Mouse (Mus musculus) thymus, postnatal 36 days (tissue): Measurements from ENCODE around the gene Manea.
"Not testable (repeated sequence)": the region's sequence is repeated elsewhere in the genome, so short reads cannot be mapped to it uniquely, and the experiment has no call there.

Experiments
- DNase-seq, 2 experiments: peaks; one replicate each; pipeline ENCODE4 v3.0.0; 2022; ENCODE audit warnings: mixed read lengths in 2 of 2

The Manea gene

DNA sequence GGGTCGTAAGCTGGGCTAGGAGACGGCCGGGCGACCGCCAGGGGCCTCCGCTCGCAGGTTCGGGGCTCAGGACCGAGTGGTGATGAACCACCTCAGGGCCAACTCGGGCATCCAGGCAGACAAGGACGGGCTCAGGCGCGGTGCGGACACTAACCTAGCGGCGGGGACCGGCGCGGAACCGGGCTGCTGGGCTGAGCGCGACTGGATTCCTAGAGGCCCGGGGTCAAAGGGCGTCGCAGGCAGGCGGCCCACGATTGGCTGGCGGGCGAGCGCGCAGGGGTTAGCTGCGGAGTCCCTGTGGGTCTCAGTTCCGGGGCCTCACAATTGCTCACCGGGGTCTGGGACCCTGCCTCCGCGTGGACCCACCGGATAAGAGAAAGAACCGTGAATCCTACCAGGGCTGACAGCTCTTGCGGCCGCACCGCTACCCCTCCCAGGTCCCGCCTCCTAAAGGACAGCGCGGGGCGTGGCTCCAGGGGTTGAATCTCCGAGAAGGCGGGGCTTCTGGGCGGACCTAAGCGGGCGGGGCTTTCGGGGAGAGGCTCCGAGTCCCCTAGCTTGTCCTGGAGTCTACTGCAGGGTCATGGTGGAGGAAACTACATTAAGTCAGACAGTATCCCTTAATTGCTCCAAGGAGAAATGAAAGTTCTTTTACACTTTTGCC is at the start of gene Manea:
Gene Manea (minus strand): TSS at position 449 of the 664 bp plus-strand sequence.
- peak; percentile 94 to 95 for DNase-seq

DNA sequence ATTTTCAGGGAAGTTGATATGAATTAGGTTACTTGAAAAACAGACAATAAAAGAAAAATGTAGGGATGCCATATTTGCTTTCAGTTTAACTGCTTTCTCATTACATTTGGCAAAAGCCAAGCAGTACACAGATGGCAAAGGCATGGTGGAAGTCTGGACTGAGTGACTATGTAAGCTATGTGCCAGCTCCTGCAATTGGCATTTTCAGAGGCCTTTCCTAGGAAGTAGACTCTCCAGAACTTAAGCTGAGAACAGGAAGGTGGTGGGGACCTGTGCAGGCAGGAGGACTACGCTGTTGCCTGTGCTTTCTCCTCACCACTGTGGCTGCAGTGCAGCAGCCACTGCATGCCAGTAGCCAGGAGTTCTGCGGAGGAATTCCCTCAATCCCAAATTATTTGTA is 7.9 kb upstream of the Manea start:
- no peak for DNase-seq

DNA sequence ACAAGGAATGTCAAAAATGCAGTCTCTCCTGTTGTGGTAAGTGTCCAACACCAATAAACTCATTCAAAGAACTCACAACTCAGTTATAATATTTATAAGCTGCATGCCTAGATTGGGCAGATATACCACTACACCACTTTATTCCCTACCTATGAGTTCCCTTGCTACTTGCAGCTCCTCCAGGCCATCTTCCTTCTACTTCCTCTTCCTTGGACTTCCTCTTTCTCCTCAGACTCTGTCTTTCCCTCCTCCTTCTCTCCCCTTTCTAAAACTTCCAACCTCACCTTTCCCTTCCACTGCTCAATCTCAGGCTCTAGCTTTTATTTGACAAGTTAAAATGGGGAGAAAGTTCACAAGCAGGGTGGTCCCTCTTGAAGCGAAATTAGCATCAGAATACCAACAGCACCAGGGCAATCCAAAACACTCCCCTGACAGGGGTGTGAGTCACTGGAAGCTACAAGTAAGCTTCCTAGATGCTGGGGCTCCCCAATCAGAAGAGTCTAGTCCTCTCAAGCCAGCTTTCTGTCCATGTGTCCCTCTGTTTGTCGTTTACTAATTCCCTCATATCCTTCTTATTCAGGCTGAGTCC is 7.0 kb upstream of the Manea start:
- no peak for DNase-seq

DNA sequence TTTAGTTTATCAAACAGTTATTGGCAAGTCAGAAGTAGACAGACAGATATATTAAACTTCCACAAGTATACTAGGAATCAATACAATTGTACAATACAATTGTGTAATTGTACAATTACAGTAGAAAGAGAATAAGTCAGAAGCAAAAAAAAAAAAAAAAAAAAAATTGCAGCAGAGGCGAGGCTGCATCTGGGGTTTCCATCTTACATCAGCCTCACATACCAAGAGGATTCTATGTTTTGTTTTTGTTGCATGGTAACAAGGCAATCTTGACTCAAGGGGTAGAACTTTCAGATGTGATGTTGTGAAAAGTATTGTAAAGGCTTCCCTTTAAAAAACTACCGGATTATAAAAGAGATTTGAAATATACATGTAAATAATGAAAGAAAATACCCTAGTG is 548 bp upstream of the Manea start:
- no peak for DNase-seq

DNA sequence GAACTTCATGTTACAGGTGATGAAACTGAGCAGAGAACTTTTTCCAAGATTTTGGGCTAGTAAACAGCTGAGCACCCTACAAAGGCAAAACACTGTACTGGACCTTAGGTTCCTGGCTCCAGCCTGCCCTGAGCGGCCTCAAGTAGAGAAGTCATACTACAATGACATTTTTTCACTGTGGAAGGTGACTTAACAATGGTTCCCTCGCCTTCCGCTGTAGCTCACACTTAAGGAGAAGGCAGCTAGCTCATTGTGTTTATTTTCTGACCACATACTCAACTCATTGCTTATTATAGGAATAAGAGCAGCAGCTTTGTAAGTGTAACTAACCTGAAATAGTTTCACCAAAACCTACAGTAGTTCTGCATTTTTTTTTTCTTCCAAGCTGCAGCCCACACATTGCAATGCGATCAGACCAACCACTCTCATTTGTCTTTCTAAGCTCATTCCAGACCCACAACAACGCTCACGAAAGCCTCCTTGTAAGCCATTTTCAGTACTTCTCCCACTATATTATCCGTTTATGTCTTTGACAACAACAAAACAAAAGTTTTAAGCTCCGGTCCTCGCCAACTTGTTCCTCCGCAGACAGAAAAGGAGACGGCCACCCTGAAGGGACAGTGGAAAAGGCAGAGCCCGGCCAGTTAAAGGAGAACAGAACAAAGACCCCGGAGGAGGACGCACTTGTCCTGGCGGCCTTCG is 799 bp downstream of the Manea start:
- no peak for DNase-seq

DNA sequence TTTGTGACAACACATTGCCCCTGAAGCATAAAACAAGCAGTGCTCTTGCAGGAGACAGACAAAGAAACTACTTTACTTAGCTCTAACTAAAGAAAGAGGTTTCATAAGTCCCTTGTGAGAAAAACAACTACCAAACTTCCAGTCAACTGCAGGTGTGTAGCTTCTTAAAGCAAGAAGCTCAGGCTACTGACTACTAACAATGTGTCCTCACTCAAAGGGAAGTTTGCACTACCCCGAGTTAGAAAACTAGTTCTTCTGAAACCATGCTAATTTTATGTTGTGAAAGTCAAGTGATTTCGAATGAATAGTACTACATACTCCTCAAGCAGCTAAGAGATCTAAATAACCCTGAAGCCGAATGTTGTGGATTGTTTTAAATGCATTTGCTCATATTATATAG is 1.6 kb downstream of the Manea start:
- no peak for DNase-seq

DNA sequence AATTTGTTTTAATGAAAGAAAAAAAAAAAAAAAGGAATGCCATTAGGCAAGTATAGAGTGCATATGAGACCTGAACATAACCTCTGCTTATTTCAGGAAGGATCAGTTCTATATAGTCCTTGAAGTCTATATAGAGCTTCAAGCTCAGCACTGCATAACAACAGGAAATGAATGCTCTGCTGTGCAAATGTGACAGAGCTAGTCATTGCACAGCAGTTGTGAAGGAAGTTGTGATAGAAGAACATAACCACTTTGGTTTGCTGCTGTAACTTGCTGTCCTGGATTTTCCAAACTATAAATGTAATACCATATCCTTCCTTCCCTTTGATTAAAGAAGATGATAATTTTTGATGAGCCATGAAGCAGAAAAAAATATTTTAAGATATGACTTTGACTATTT is 4.3 kb downstream of the Manea start:
- DNase-seq: no peak

DNA sequence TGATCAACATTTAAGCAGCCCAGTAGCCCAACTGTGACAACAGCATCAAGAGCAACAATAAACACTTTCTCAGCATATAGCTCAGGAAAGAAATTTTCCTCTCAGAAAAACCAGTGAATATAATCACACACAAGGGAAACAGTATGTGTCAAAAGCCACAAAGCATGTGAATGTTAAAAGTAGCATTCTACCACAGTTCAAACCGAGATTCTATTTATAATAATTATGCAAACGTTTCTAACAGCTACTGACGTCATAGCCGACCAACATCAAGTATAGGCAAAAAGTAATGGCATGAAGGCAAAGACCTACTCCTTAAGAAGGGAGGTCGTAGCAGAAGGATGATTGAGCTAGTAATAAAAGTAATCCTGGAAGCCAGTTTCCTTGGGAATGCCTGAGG is 8.1 kb downstream of the Manea start:
- no peak for DNase-seq

DNA sequence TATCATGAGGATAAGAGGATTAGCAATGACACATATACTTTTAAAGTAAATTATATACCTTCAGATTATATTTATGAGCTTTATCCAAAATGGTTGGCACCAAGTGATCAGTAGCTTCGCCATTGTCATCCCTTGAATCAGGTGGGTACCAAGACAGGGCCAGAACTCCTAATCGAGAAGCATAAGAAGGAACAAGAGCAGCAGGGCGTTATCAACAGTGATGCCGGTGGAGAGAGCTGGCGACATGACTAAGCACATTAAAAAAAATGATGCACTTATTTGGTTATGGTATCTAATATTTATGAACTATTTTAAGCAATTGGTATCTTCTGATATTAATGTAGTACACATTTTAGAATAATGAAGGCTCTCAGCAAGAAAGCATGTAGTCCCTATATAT is 10.1 kb downstream of the Manea start:
- no peak for DNase-seq

DNA sequence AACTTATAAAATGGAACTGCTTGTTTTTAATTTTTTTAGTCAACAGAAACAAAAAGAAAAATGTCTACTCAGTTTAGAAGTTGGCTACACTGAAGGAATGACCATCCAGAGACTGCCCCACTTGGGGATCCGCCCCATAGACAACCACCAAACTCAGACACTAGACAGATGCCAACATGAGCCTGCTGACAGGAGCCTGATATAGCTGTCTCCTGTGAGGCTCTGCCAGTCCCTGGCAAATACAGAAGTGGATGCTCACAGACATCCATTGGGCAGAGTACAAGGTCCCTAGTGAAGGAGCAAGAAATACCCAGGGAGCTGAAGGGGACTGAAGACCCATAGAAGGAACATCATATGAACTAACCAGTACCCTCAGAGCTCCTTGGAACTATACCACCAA is 42.0 kb downstream of the Manea start:
- not testable (repeated sequence) for DNase-seq

DNA sequence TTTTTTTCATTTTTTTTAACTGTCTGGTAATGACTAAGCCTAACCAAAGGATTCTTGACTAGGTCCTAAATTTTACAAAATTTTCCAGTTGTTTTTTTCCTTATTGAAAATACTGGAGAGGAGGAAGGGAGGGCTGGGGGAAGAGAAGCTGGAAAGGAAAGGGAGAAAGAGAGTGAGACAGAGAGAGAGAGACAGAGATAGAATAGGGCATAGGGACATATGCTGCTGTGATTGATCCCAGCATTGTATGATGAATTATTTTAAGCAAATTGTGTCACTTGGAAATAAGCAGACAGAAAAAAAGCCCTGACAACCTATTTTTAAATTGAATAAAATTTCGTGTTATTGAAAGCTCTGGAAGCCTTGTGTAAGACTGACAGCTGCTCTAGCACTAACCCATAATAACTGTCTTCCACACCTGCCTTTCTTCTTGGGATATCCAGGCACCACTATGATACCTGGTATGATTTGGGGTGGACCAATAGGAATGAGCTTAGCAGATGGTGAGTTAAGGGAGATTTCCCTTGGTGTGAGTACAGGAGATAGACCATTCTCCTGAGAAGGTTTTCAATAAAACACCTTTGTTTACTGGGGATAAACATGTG is 69.5 kb downstream of the Manea start:
- no peak for DNase-seq

DNA sequence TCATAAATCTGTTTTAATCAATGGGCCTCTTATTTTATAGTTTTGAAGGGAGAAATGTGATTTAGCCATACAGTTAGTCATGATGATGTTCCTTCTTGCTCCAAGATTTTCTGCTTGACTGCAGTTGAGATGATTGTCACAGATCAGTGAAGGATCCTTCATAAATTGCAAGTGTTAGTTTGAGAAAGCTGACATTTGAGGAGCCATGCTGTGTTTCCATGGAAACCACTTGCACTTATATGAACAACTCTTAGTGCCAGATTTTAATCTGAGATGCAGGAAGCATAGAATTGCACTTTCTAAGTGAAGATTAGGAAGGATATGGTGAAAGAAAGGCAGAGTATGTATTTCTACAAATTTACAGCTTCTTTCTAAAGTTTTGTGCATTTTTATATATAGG is 70.4 kb downstream of the Manea start:
- no peak for DNase-seq

DNA sequence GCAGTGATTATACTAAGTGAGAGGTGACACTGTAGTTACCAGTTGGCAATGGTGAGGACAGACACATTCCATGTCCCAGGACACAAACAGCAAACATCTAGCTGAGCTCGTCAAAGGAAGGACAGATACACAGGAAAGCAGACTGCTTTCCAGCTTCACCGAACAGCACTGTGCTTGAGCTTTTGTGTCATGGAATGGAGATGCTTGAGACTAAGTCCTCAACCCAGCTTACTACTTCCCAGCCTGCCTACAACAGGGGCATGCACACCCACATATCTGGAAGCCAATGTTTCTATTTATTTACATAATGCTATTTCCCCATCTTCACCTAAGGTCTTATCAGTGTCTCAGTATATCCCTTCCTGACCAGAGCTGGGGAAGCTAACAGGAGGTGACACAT is 70.9 kb downstream of the Manea start:
- DNase-seq: no peak
